Mouse (Mus musculus) liver, embryonic 16.5 days (tissue): ENCODE measurements around the gene Tspan1. TPM values are rescaled to one million over a fixed set of nuclear protein-coding genes. Genes with fewer than 3 reads are reported as not detected.

ENCODE experiments used
- ATAC-seq: fragments of 200-750 bp; cut with Nextera tagmentation; 2 replicates; pipeline ENCODE4 v1.8.0; 2017; ENCODE audit warnings: low read depth, mild to moderate bottlenecking, moderate number of reproducible peaks, moderate library complexity
- H3K27ac ChIP-seq: fragments of 300-500 bp; sonication (generic); 2 replicates; pipeline ENCODE4 v1.5.1; 2014; ENCODE audit warnings: mild to moderate bottlenecking, low read length
- H3K27me3 ChIP-seq: fragments of 300-500 bp; sonication (generic); 2 replicates; pipeline ENCODE4 v1.6.1; 2014; ENCODE audit warnings: low read depth, low read length, mixed read lengths; ENCODE audit not compliant: control insufficient read depth, insufficient read depth
- H3K36me3 ChIP-seq: fragments of 300-500 bp; sonication (generic); 2 replicates; pipeline ENCODE4 v1.6.1; 2014; ENCODE audit warnings: mild to moderate bottlenecking; ENCODE audit not compliant: control insufficient read depth, insufficient read depth
- H3K4me1 ChIP-seq: fragments of 300-500 bp; sonication (generic); 2 replicates; pipeline ENCODE4 v1.6.1; 2014; ENCODE audit warnings: low read depth, low read length, mixed read lengths; ENCODE audit not compliant: control insufficient read depth
- H3K4me2 ChIP-seq: fragments of 300-500 bp; sonication (generic); 2 replicates; pipeline ENCODE4 v1.6.1; 2014; ENCODE audit warnings: low read depth, low read length, mixed read lengths
- H3K4me3 ChIP-seq: fragments of 300-500 bp; sonication (generic); 2 replicates; pipeline ENCODE4 v1.5.1; 2014; ENCODE audit warnings: low read depth, mild to moderate bottlenecking, low read length
- H3K9ac ChIP-seq: fragments of 300-500 bp; sonication (generic); 2 replicates; pipeline ENCODE4 v1.6.1; 2014; ENCODE audit warnings: low read depth, low read length
- H3K9me3 ChIP-seq: fragments of 300-500 bp; sonication (generic); replicated peaks from 2 replicates; pipeline ENCODE4 v1.6.1; 2016; ENCODE audit warnings: low read length; ENCODE audit not compliant: control insufficient read depth
- WGBS: fragments of 180-500 bp; shearing (Covaris S2); extraction: QIAGEN DNeasy Blood & Tissue Kit; methylation state at CpG from one replicate; pipeline ENCODE4 v1.1.7; 2014; ENCODE audit not compliant: insufficient replicate concordance; 5-methylcytosine and 5-hydroxymethylcytosine counted together
- polyA plus RNA-seq: library from polyadenylated mRNA; unstranded; fragments of >200 nt; fragmentation: Nextera tagmentation; extraction: Ambion mirVana; gene quantifications from 2 replicates; pipeline ENCODE4 v1.2.1, GENCODE M21; 2015

The Tspan1 gene
- polyA plus RNA-seq, 1 experiment from 2014 or later = 0.27 TPM

DNA sequence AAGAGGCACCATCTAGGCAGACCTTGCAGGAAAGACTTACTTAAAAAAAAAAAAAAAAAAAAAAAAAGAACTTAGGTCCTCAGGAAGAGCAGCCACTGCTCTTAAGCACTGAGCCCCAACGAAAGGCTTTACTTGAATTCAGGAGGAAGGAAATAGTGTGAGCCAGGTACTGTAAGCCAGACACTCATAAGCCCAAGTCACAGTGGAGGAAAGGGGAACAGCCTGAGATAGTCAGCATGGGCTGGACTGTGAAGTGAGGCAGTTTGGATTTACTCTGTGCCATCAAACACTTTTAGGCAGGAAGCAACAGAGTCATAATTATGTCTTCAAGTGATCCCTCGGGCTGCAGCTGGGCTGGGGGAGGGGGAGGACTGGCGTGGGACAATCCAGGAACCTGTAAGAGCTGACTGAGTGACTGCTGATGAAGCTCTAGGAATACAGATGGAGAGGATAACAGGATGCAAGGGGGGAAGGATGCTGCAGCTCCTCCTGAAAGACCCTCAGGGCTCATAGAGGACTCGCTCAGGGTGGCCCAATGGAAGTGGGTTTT is 25.0 kb upstream of the Tspan1 start:
- ATAC-seq = no peak
- Histone ChIP-seq H3K4me3 (no peak overlapping the region), H3K4me1 (peaks cover 21% of the 10 kb centered on the region), H3K9ac (no peak overlapping the region), H3K27me3 (no peaks in the 10 kb centered on the region), H3K9me3 (no peaks in the 10 kb centered on the region), H3K27ac (no peak overlapping the region; the same call in 1 of the 2 replicates), H3K36me3 (no peaks in the 10 kb centered on the region), H3K4me2 (no peak overlapping the region)
- 32% methylated on average over 4 of the region's 4 CpGs for WGBS

DNA sequence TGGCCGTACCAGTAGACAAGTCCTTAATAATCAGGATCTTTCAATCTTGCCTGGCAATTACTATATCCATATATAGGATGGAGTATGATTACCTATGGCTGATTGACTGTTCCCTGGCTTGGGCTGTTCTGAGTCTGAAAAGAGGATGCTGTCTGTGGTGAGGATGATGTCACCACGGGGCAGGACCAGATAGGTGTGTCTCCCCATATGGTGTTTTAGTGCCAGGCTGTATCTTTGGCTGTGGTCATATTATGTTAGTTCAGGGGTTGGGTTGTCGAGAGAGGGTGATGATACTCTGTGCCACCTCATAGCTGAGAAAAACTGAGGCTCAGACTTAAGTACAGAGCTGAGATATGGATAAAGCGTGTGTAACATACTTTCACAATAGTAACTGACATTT is 17.7 kb upstream of the Tspan1 start:
- H3K4me3 ChIP-seq = no peak overlapping the region
- ATAC-seq = no peak
- no peaks in the 10 kb centered on the region for H3K4me1 ChIP-seq
- no peak overlapping the region for H3K4me2 ChIP-seq
- H3K27me3 ChIP-seq = peaks cover 9% of the 10 kb centered on the region
- H3K36me3 ChIP-seq = no peaks in the 10 kb centered on the region
- no peaks in the 10 kb centered on the region for H3K9me3 ChIP-seq
- no peak overlapping the region for H3K27ac ChIP-seq
- no peak overlapping the region for H3K9ac ChIP-seq
- 57% methylated on average over 4 of the region's 4 CpGs for WGBS

DNA sequence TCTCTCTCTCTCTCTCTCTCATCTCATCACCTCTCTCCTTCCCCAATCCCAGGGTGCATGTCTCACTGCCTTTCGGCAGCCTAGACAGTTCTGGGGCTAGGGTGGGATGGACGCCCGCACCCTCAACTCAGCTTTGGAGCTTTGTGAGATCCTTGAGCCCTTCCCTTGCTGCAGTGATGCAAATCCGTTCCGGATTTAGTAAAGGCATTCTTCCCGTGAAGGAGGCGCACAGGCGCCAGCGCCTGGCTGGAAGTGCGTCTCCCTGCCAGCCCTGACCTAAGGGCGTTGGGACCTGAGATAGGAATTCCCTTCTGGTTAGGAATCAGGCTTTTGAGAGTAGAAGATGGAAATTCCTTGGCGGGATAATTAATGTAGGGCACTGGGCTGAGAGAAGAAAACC is 15.3 kb upstream of the Tspan1 start:
- no peak overlapping the region for H3K4me3 ChIP-seq
- H3K9me3 ChIP-seq = no peaks in the 10 kb centered on the region
- H3K9ac ChIP-seq = no peak overlapping the region
- no peaks in the 10 kb centered on the region for H3K36me3 ChIP-seq
- peaks cover 9% of the 10 kb centered on the region for H3K27me3 ChIP-seq
- 30% methylated on average over 12 of the region's 12 CpGs for WGBS
- no peaks in the 10 kb centered on the region for H3K4me1 ChIP-seq
- H3K4me2 ChIP-seq = no peak overlapping the region
- ATAC-seq = no peak
- no peak overlapping the region for H3K27ac ChIP-seq

DNA sequence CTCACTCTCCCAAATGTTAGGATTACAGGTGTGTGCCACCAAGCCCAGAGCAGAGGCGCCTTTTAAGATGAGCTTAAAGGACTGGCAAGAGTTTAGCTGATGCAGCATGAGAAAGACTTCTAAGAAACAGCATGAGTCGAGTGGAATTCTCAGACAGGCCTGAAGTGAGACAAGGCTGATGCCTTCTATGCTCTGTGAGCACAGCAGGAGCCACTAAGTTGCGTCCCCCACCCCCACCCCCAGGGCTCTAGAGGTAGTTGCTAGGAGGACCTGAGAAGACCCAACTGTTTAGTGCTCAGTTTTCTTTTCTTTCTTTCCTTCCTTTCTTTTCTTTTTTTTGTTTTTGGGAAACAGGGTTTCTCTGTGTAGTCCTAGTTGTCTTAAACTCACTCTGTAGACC is 14.7 kb upstream of the Tspan1 start:
- no peak for ATAC-seq
- Histone ChIP-seq H3K4me2 (no peak overlapping the region), H3K36me3 (no peaks in the 10 kb centered on the region), H3K27me3 (peaks cover 11% of the 10 kb centered on the region), H3K9me3 (no peaks in the 10 kb centered on the region), H3K4me1 (no peaks in the 10 kb centered on the region), H3K4me3 (no peak overlapping the region), H3K27ac (no peak overlapping the region), H3K9ac (no peak overlapping the region)
- 47% methylated on average over 3 of the region's 3 CpGs for WGBS

DNA sequence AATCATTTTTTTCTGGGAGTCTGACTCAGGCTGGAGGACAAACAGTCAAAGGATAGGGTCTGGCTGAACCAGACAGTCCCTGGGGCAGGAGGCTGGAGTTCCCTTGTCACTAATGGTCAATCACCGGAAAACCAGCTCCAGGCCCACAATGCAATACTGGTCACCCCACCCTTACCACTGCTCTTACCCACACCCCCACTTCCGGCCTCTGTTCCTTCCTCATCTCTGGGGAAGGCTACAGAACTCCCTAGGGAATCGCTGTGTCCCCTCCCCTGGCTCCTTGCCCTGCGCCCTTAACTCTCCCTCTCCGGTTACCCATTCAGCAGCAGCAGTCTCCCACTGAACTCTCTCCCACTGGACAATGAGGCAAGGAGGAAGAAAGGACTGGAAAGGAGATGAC is 9.7 kb upstream of the Tspan1 start:
- H3K9me3 ChIP-seq = no peaks in the 10 kb centered on the region
- H3K4me1 ChIP-seq = peaks cover 22% of the 10 kb centered on the region
- H3K27ac ChIP-seq = no peak overlapping the region
- no peaks in the 10 kb centered on the region for H3K36me3 ChIP-seq
- peak overlapping the region; percentile 33 for H3K4me2 ChIP-seq
- H3K27me3 ChIP-seq = peaks cover 6% of the 10 kb centered on the region
- no peak overlapping the region for H3K9ac ChIP-seq
- ATAC-seq = peak; percentile 59
- no peak overlapping the region for H3K4me3 ChIP-seq
- WGBS = 28% methylated on average over 5 of the region's 5 CpGs

DNA sequence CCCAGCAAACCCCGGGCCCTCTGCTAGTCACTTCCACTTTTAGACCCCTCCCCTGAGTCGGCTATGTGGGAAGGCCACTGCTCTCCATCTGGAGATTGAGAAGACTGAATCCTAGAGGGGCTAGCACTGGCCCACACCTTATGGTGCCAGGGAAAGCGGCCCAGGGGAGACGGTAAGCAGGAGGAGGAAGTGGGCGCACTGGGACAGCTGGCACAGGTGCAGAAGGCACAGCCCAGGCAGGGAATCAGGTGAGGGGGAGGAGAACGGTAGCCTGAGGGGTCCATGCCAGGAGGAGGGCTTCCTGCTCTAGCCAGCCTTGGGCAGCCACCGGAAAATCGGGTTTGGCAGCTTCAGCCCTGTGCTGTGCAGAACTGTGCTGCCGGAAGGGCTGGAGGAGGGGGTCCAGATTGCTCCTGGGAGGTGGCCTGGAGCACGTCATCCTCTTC is 9.2 kb upstream of the Tspan1 start:
- ATAC-seq = 0 out of 2 replicates have a peak, but pooled peaks have one; percentile 28
- H3K9ac ChIP-seq = no peak overlapping the region
- no peaks in the 10 kb centered on the region for H3K9me3 ChIP-seq
- H3K4me1 ChIP-seq = peaks cover 22% of the 10 kb centered on the region
- H3K27me3 ChIP-seq = peaks cover 6% of the 10 kb centered on the region
- 6% methylated on average over 10 of the region's 10 CpGs for WGBS
- peak overlapping the region; percentile 33 for H3K4me2 ChIP-seq
- no peak overlapping the region for H3K4me3 ChIP-seq
- H3K36me3 ChIP-seq = no peaks in the 10 kb centered on the region
- H3K27ac ChIP-seq = peak overlapping the region; percentile 9; the same call in 1 of the 2 replicates

DNA sequence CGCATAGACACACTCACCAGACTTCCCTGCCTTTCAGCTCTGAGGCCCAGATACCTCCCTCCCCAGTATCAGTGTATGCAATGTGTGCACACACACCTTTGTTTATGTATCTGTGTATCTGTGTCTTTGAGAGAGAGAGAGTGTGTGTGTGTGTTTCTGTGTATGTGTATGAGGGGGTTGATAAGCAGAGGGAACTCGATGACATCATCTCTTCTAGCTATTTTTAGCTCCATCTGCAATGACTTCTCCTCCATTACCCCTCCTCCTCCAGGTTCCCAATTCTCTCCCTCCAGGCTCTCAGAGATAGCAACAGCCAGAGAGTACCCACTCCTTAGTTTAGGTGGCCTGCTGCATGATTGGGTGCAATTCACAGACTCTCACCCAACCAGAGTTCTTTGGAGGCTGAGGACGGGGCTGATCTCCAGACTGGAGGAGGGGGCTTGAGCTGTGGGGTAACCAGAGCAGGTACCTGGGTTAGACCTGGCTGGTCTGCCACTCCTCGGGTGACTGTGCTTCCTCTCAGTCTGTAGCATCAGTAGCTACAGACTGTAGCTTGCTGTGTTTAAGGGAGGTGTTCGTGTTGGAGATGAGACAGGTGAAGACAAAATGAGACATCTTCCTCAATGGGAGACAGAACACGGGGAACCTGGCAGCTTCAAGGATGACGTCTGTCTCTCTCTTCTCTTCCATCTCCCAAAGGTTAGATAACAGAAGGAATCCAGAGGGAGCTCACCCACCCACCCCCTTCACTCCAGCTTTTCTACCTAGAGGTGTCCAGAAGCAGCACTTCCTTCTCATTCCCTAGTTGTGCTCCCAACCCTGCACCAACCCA is 8.5 kb upstream of the Tspan1 start:
- ATAC-seq = peak; percentile 83
- H3K4me2 ChIP-seq = peak overlapping the region; percentile 33
- H3K4me1 ChIP-seq = peaks cover 22% of the 10 kb centered on the region
- no peak overlapping the region for H3K9ac ChIP-seq
- peaks cover 6% of the 10 kb centered on the region for H3K27me3 ChIP-seq
- H3K4me3 ChIP-seq = no peak overlapping the region
- H3K9me3 ChIP-seq = no peaks in the 10 kb centered on the region
- WGBS = 26% methylated on average over 7 of the region's 7 CpGs
- no peaks in the 10 kb centered on the region for H3K36me3 ChIP-seq
- no peak overlapping the region for H3K27ac ChIP-seq

DNA sequence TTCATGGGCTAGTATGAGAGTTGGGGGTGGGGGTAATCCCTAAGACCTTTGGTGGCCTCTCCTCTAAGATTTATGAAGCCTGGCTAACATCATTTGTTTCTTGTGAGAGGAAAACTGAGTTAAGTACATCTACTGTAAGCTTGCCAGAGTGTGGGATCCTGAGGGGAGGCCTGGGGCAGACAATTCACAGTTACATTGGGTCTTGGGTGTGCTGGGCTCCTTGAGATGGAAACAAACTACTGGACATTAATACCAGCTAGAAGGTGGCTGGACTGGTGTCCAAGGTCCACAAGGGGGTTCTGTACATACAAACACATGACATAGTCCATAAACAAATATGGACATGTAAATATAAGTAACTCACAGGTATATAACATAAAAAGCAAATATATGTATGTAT is 7.7 kb upstream of the Tspan1 start:
- H3K27me3 ChIP-seq = peaks cover 6% of the 10 kb centered on the region
- ATAC-seq = no peak
- H3K4me3 ChIP-seq = no peak overlapping the region
- no peaks in the 10 kb centered on the region for H3K9me3 ChIP-seq
- H3K36me3 ChIP-seq = no peaks in the 10 kb centered on the region
- H3K4me1 ChIP-seq = peaks cover 22% of the 10 kb centered on the region
- no peak overlapping the region for H3K9ac ChIP-seq
- no peak overlapping the region for H3K4me2 ChIP-seq
- H3K27ac ChIP-seq = no peak overlapping the region

DNA sequence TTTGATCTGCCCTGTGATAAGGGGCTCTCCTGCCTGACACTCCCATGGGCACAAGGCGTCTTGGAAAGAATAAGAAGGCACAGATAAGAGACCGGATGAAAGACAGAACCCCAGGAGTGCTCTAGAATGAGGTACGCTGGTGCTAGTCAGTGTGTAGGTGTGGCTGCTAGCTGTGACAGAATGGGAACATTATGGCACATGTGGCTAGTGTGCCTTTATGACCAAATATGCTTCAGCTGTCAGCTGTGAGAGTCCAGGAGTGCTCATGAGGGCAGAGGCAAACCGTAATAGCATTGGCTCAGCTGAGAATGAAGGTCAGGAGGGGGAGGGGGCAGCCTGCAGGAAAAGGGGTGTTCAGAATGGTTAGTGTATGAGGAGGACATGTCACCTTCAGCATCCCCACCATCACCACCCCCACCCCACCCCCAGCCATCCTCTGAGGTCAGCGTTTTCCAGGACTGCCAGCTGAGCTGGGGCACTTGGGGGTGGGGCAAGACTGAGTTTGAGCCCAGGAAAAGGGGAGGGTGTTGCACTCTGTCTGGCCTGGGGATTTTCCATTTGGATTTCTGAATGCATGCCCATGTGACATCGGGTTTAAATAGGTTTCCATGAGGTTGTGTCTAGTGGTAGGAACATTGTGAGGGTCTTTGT is 7.2 kb upstream of the Tspan1 start:
- peaks cover 6% of the 10 kb centered on the region for H3K27me3 ChIP-seq
- H3K9me3 ChIP-seq = no peaks in the 10 kb centered on the region
- H3K27ac ChIP-seq = no peak overlapping the region
- H3K36me3 ChIP-seq = no peaks in the 10 kb centered on the region
- WGBS = 40% methylated on average over 6 of the region's 6 CpGs
- no peak for ATAC-seq
- H3K4me2 ChIP-seq = no peak overlapping the region
- H3K9ac ChIP-seq = no peak overlapping the region
- H3K4me1 ChIP-seq = peaks cover 22% of the 10 kb centered on the region
- no peak overlapping the region for H3K4me3 ChIP-seq
